Mouse (Mus musculus): Measurements from ENCODE around the gene Wdr95.

GRCm38 (mm10) chr5:149589932-149590331 is 61.5 kb downstream of the Wdr95 start:
- no peak for TF ChIP-seq CTCF (IDR thresholded peaks at IDR 0.05; ENCODE audit: insufficient read depth, low read depth, low read length)
- TF ChIP-seq POLR2A (IDR thresholded peaks at IDR 0.05; ENCODE audit: insufficient read depth, low read depth, low read length) = no peak

Measured in olfactory bulb, adult 2 months (tissue).